Mouse (Mus musculus) thymus, postnatal 25 days (tissue): ENCODE results near the gene Cym.
A peak's percentile ranks its signal among the peaks of the same experiment; 100 is the strongest.

ENCODE experiments used
- DNase-seq: peaks from one replicate; pipeline ENCODE4 v3.0.0; 2022

Cym gene

GRCm38 (mm10) chr3:107223230-107223629 is 1.7 kb upstream of the Cym start:
- no peak for DNase-seq

- DNase-seq = no peak
These were observed 3.0 kb downstream of the Cym start for GRCm38 (mm10) chr3:107218572-107218971.

- DNase-seq = no peak
These were observed 4.4 kb downstream of the Cym start for GRCm38 (mm10) chr3:107217101-107217480.

GRCm38 (mm10) chr3:107216400-107217100 is 5.0 kb downstream of the Cym start:
- no peak for DNase-seq

- no peak for DNase-seq
These were observed 6.9 kb downstream of the Cym start for GRCm38 (mm10) chr3:107214606-107215005.

GRCm38 (mm10) chr3:107207625-107208253 is 13.8 kb downstream of the Cym start:
- no peak for DNase-seq

GRCm38 (mm10) chr3:107206490-107207150 is 14.9 kb downstream of the Cym start:
- DNase-seq = no peak

GRCm38 (mm10) chr3:107205994-107206393 is 15.5 kb downstream of the Cym start:
- DNase-seq = peak; percentile 65

- DNase-seq = no peak
These were observed 16.4 kb downstream of the Cym start for GRCm38 (mm10) chr3:107205170-107205569.

- DNase-seq = no peak
These were observed 17.1 kb downstream of the Cym start for GRCm38 (mm10) chr3:107204413-107204812.

- DNase-seq = no peak
These were observed 20.0 kb downstream of the Cym start for GRCm38 (mm10) chr3:107201310-107202180.

- peak; percentile 54 for DNase-seq
These were observed 33.2 kb downstream of the Cym start for GRCm38 (mm10) chr3:107188226-107188899.

GRCm38 (mm10) chr3:107187022-107187421 is 34.5 kb downstream of the Cym start:
- no peak for DNase-seq

- DNase-seq = peak; percentile 15
These were observed 35.9 kb downstream of the Cym start for GRCm38 (mm10) chr3:107185597-107185996.

GRCm38 (mm10) chr3:107183178-107183577 is 38.4 kb downstream of the Cym start:
- no peak for DNase-seq

- no peak for DNase-seq
These were observed 38.8 kb downstream of the Cym start, which contains the start of gene Kcna10 for GRCm38 (mm10) chr3:107182756-107183155. Gene Kcna10, plus strand, starts transcription at chr3:107183056.

- DNase-seq = no peak
These were observed 40.7 kb downstream of the Cym start for GRCm38 (mm10) chr3:107180860-107181259.

GRCm38 (mm10) chr3:107176501-107176900 is 45.0 kb downstream of the Cym start:
- DNase-seq = no peak

GRCm38 (mm10) chr3:107175486-107175885 is 46.0 kb downstream of the Cym start:
- no peak for DNase-seq

GRCm38 (mm10) chr3:107172556-107172955 is 49.0 kb downstream of the Cym start:
- no peak for DNase-seq

GRCm38 (mm10) chr3:107171964-107172363 is 49.6 kb downstream of the Cym start:
- no peak for DNase-seq

GRCm38 (mm10) chr3:107169552-107169951 is 52.0 kb downstream of the Cym start:
- no peak for DNase-seq
